ENCODE assay signal across 29 mouse cellular contexts in the genomic region with DNA sequence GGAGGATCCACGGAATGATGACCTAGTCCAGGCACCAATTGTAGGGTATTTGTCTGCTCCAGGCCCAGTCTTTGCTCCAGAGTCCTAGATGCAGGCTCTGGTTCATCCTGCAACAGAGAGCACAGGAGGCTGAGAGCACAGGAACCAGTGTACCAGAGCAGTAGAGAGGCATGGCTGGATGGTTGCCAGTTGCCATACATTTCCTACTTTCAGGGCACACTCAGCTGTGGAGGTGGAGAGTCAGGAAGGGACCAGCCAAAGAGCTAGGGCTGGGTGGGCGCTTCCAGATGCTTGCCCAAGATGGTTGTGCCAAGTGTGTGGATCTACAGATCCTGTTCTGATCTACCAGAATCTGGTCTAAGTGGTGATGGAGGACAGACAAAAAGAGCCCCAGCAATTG. TPM values are rescaled to one million over a fixed set of nuclear protein-coding genes. Genes with fewer than 3 reads are reported as not detected.
DNase-seq lines count a peak whose midpoint lies in the region; ATAC-seq and TF ChIP-seq lines count a peak whose summit lies in the region.
"Had no signal": no experiment of that assay in that cellular context is flagged by ENCODE, and none has a peak within 500 bp of the region (broad histone marks: within the 10 kb centered on the region; RNA-seq: fewer than 3 reads in every experiment).

No protein-coding gene starts in this region.

- H3K27me3 ChIP-seq in heart, embryonic 10.5 days (ENCODE audit: insufficient read depth, poor library complexity, severe bottlenecking), result peaks cover 40% of the 10 kb centered on the region
- peaks cover 5% of the 10 kb centered on the region for H3K27me3 ChIP-seq in lung, embryonic 16.5 days (ENCODE audit: control insufficient read depth, insufficient read depth, low read depth, low read length)

- ATAC-seq in lung, embryonic 16.5 days (ENCODE audit: low read depth), result no peak
- ATAC-seq: CD4-positive, CD25-positive, alpha-beta regulatory T cell, adult 4 months; forebrain, embryonic 13.5 days; forebrain, embryonic 16.5 days; hindbrain, postnatal 0 days; inflammation-experienced regulatory T-cells, adult 6 months had no signal

- 85% methylated on average over 2 of the region's 2 CpGs for WGBS in heart, embryonic 10.5 days
- 80% methylated on average over 2 of the region's 2 CpGs for WGBS in lung, embryonic 16.5 days

- intact Hi-C loops in heart, postnatal 36 days (cut with DNase I), result no loop called here

- TF ChIP-seq CTCF in layer of hippocampus, adult 2 months (conservative IDR thresholded peaks at IDR 0.05), result no peak

- no peaks in the 10 kb centered on the region for H3K36me3 ChIP-seq in heart, embryonic 10.5 days
- H3K36me3 ChIP-seq in lung, embryonic 16.5 days (ENCODE audit: control insufficient read depth, insufficient read depth, low read length), result no peaks in the 10 kb centered on the region
- H3K36me3 ChIP-seq: forebrain, embryonic 10.5 days; heart, embryonic 12.5 days; heart, embryonic 15.5 days had no signal

- H3K27ac ChIP-seq in heart, embryonic 10.5 days, result no peak overlapping the region
- H3K27ac ChIP-seq in lung, embryonic 16.5 days (ENCODE audit: low read length), result no peak overlapping the region
- H3K27ac ChIP-seq in layer of hippocampus, adult 2 months, result no peak overlapping the region
- H3K27ac ChIP-seq: forebrain, embryonic 10.5 days; forebrain, embryonic 13.5 days; gastrocnemius, adult 2 months; heart, embryonic 15.5 days; hindbrain, embryonic 14.5 days; hindbrain, postnatal 0 days had no signal

- no peaks in the 10 kb centered on the region for H3K9me3 ChIP-seq in heart, embryonic 10.5 days
- H3K9me3 ChIP-seq in lung, embryonic 16.5 days (ENCODE audit: control insufficient read depth, low read length), result no peaks in the 10 kb centered on the region
- H3K9me3 ChIP-seq: forebrain, embryonic 10.5 days; forebrain, embryonic 13.5 days; heart, embryonic 12.5 days; heart, embryonic 15.5 days had no signal

- H3K4me2 ChIP-seq in lung, embryonic 16.5 days (ENCODE audit: low read depth, low read length), result 0 out of 2 replicates have a peak overlapping the region, but pooled peaks have one; percentile 20
- H3K4me2 ChIP-seq: forebrain, embryonic 13.5 days; heart, embryonic 12.5 days; heart, embryonic 15.5 days; hindbrain, embryonic 14.5 days had no signal

- no peak overlapping the region for H3K4me3 ChIP-seq in heart, embryonic 10.5 days
- no peak overlapping the region for H3K4me3 ChIP-seq in lung, embryonic 16.5 days (ENCODE audit: low read length)
- no peak overlapping the region for H3K4me3 ChIP-seq in layer of hippocampus, adult 2 months
- H3K4me3 ChIP-seq: forebrain, embryonic 10.5 days; forebrain, embryonic 13.5 days; gastrocnemius, adult 2 months; heart, embryonic 12.5 days; heart, embryonic 15.5 days had no signal

- peak; percentile 30 for DNase-seq in heart, embryonic 10.5 days (ENCODE audit: low spot score)
- DNase-seq in heart, postnatal 36 days, result no peak
- DNase-seq in lung, postnatal 14 days, result no peak
- peak; percentile 22 for DNase-seq in right cerebral cortex, adult 18-20 months
- no peak for DNase-seq in right cerebral cortex, adult 2 months (ENCODE audit: low spot score in 2 of 2)
- no peak for DNase-seq in layer of hippocampus, adult 2 months (ENCODE audit: low spot score in 2 of 2)
- DNase-seq: adrenal gland, adult 2 months; adrenal gland, postnatal 14 days; cerebellum, adult 11-12 months; cerebellum, adult 9-10 months; cerebellum, postnatal 14 days; gastrocnemius, adult 2 months; gastrocnemius, postnatal 14 days; heart, adult 11 months; heart, postnatal 10 days; heart, postnatal 4 days had no signal

- H3K9ac ChIP-seq in lung, embryonic 16.5 days (ENCODE audit: low read length), result no peak overlapping the region
- H3K9ac ChIP-seq: forebrain, embryonic 13.5 days; heart, embryonic 12.5 days; heart, embryonic 15.5 days; hindbrain, embryonic 14.5 days had no signal

- H3K4me1 ChIP-seq in heart, embryonic 10.5 days, result peaks cover 12% of the 10 kb centered on the region; the same call in 1 of the 2 replicates
- H3K4me1 ChIP-seq in lung, embryonic 16.5 days (replicated peaks; ENCODE audit: control insufficient read depth, insufficient read depth, low read length), result peaks cover 3% of the 10 kb centered on the region

RNA-seq across cellular contexts. Expression of a gene that starts 15.4 kb away (rescaled TPM):
- polyA plus RNA-seq in heart, embryonic 10.5 days (2016; fragmentation: Nextera tagmentation; extraction: Ambion mirVana), result not detected in 2 replicates
- under 1 TPM in 1 of 2 experiments, not detected in 1; 0.05 TPM for total RNA-seq in heart, postnatal 36 days (2021)
- polyA plus RNA-seq in lung, embryonic 16.5 days (2015; fragmentation: Nextera tagmentation; extraction: Ambion mirVana), result 55.4 and 87.5 TPM in 2 replicates
- total RNA-seq in layer of hippocampus, adult 2 months (2021), result not detected
- total RNA-seq: gastrocnemius, adult 2 months; gastrocnemius, postnatal 14 days; heart, postnatal 10 days; MEL had no signal
- polyA plus RNA-seq: adrenal gland, adult 2 months; CD4-positive, CD25-positive, alpha-beta regulatory T cell, adult 4 months; embryonic facial prominence, embryonic 11.5 days; forebrain, embryonic 10.5 days; forebrain, embryonic 13.5 days; forebrain, embryonic 16.5 days; heart, embryonic 12.5 days; hindbrain, embryonic 11.5 days; inflammation-experienced regulatory T-cells, adult 6 months had no signal

Comparison
In these comparisons a context has a peak if more than half of its experiments do, and no peak if none do; other contexts are left out.
1. DNase-seq: peak in heart, embryonic 10.5 days (single experiment) and right cerebral cortex, adult 18-20 months (single experiment); none in heart, postnatal 36 days (0 of 2), lung, postnatal 14 days (single experiment), right cerebral cortex, adult 2 months (0 of 2) and layer of hippocampus, adult 2 months (0 of 2).